Mouse (Mus musculus) liver, adult 2 months (tissue): ENCODE results near the gene Sppl2c. TPM values are rescaled to one million over a fixed set of nuclear protein-coding genes. Genes with fewer than 3 reads are reported as not detected.
"Not testable (repeated sequence)": the region's sequence is repeated elsewhere in the genome, so short reads cannot be mapped to it uniquely, and the experiment has no call there.

Experiments used
- DNase-seq: peaks from one replicate; pipeline ENCODE4 v3.0.0-alpha.2; 2011; ENCODE audit warnings: low read depth, low spot score; ENCODE audit errors: extremely low read depth
- H3K27ac ChIP-seq: fragments of 200-500 bp; replicated peaks from 2 replicates; pipeline ENCODE4 v1.5.1; 2012; ENCODE audit warnings: low read depth, mild to moderate bottlenecking, control low read depth, inconsistent platforms, low read length; ENCODE audit not compliant: insufficient read depth
- H3K27me3 ChIP-seq: fragments of 200-500 bp; 2 replicates; pipeline ENCODE4 v1.6.1; 2012; ENCODE audit warnings: mild to moderate bottlenecking, moderate library complexity, low read length, inconsistent platforms; ENCODE audit not compliant: control insufficient read depth, insufficient read depth
- H3K36me3 ChIP-seq: fragments of 200-500 bp; 2 replicates; pipeline ENCODE4 v1.6.1; 2012; ENCODE audit warnings: low read length, inconsistent platforms; ENCODE audit not compliant: control insufficient read depth, insufficient read depth
- H3K4me1 ChIP-seq: fragments of 200-500 bp; 2 replicates; pipeline ENCODE4 v1.6.1; 2011; ENCODE audit warnings: low read length; ENCODE audit not compliant: control insufficient read depth, insufficient read depth
- H3K4me3 ChIP-seq: fragments of 200-500 bp; 2 replicates; pipeline ENCODE4 v1.5.1; 2011; ENCODE audit warnings: low read depth, mild to moderate bottlenecking, control low read depth, low read length, moderate library complexity; ENCODE audit not compliant: insufficient read depth
- H3K79me2 ChIP-seq: fragments of 200-500 bp; 2 replicates; pipeline ENCODE4 v1.6.1; 2012; ENCODE audit warnings: inconsistent platforms, mild to moderate bottlenecking, low read length, moderate library complexity; ENCODE audit not compliant: control insufficient read depth, insufficient read depth
- H3K9ac ChIP-seq: fragments of 200-500 bp; 2 replicates; pipeline ENCODE4 v1.6.1; 2012; ENCODE audit warnings: low read depth, mild to moderate bottlenecking, control low read depth, inconsistent platforms, low read length
- CTCF ChIP-seq: fragments of 200-500 bp; IDR thresholded peaks from 2 replicates; pipeline ENCODE4 v1.5.1; 2011; ENCODE audit warnings: low read depth, low read length, control low read depth
- POLR2A ChIP-seq: fragments of 200-500 bp; IDR thresholded peaks from 2 replicates; pipeline ENCODE4 v1.6.1; 2011; ENCODE audit warnings: low read length, control low read depth; ENCODE audit not compliant: insufficient read depth; ENCODE audit errors: extremely low read depth
- WGBS: fragments of 180-500 bp; shearing (Covaris S2); methylation state at CpG from one replicate; pipeline ENCODE4 v1.1.7; 2018; 5-methylcytosine and 5-hydroxymethylcytosine counted together
- polyA plus RNA-seq: library from polyadenylated mRNA; depleted of rRNA; stranded (reverse); fragments of >200 nt; gene quantifications from 2 replicates; pipeline ENCODE4 v1.2.3, GENCODE M21; 2012
- total RNA-seq: library from RNA; depleted of rRNA; stranded (reverse); fragments of >200 nt; gene quantifications from 2 replicates; pipeline ENCODE4 v1.2.3, GENCODE M21; 2014

Gene Sppl2c
- total and polyA plus RNA-seq, 2 experiments, result not detected

- no peaks in the 10 kb centered on the region for H3K79me2 ChIP-seq
- no peak for DNase-seq
Measured at GRCm38 (mm10) chr11:104197861-104198260, 11.7 kb downstream of the Sppl2c start.

GRCm38 (mm10) chr11:104203271-104203670 is 17.1 kb downstream of the Sppl2c start:
- Histone ChIP-seq H3K79me2 (no peaks in the 10 kb centered on the region), H3K27ac (no peak overlapping the region), H3K4me1 (no peaks in the 10 kb centered on the region), H3K4me3 (no peak overlapping the region), H3K36me3 (no peaks in the 10 kb centered on the region), H3K9ac (no peak overlapping the region), H3K27me3 (peaks cover 2% of the 10 kb centered on the region; the same call in 1 of the 2 replicates)
- WGBS, result 72% methylated on average over 3 of the region's 3 CpGs
- TF ChIP-seq CTCF, result no peak
- no peak for TF ChIP-seq POLR2A
- no peak for DNase-seq

More at GRCm38 (mm10) chr11:104197861-104198260, 11.7 kb downstream of the Sppl2c start:
- Histone ChIP-seq H3K36me3 (no peaks in the 10 kb centered on the region), H3K4me1 (no peaks in the 10 kb centered on the region), H3K27me3 (peaks cover 7% of the 10 kb centered on the region; the same call in 1 of the 2 replicates), H3K9ac (no peak overlapping the region), H3K4me3 (no peak overlapping the region), H3K27ac (no peak overlapping the region)
- 4% methylated on average over 10 of the region's 10 CpGs for WGBS
- no peak for TF ChIP-seq POLR2A
- TF ChIP-seq CTCF, result no peak

- H3K27me3 ChIP-seq, result no peaks in the 10 kb centered on the region; the same call in 1 of the 2 replicates
- H3K27ac ChIP-seq, result no peak overlapping the region
- no peak for DNase-seq
- no peaks in the 10 kb centered on the region for H3K36me3 ChIP-seq
- TF ChIP-seq CTCF (no peak), POLR2A (no peak)
- no peak overlapping the region for H3K9ac ChIP-seq
- no peaks in the 10 kb centered on the region for H3K79me2 ChIP-seq
- no peak overlapping the region for H3K4me3 ChIP-seq
- H3K4me1 ChIP-seq, result no peaks in the 10 kb centered on the region
- 74% methylated on average over 4 of the region's 4 CpGs for WGBS
Measured at GRCm38 (mm10) chr11:104206573-104206972, 20.4 kb downstream of the Sppl2c start.

- 63% methylated on average over 3 of the region's 3 CpGs for WGBS
Measured at GRCm38 (mm10) chr11:104209041-104209440, 22.9 kb downstream of the Sppl2c start.

GRCm38 (mm10) chr11:104211251-104211650 is 25.1 kb downstream of the Sppl2c start:
- Histone ChIP-seq H3K36me3 (no peaks in the 10 kb centered on the region), H3K9ac (no peak overlapping the region), H3K79me2 (no peaks in the 10 kb centered on the region), H3K27me3 (no peaks in the 10 kb centered on the region; the same call in 1 of the 2 replicates), H3K4me3 (no peak overlapping the region), H3K27ac (no peak overlapping the region), H3K4me1 (no peaks in the 10 kb centered on the region)
- no peak for TF ChIP-seq POLR2A
- no peak for TF ChIP-seq CTCF
- 84% methylated on average over 6 of the region's 6 CpGs for WGBS
- DNase-seq, result no peak

More at GRCm38 (mm10) chr11:104209041-104209440, 22.9 kb downstream of the Sppl2c start:
- Histone ChIP-seq H3K27ac (no peak overlapping the region), H3K36me3 (no peaks in the 10 kb centered on the region), H3K4me3 (no peak overlapping the region), H3K27me3 (no peaks in the 10 kb centered on the region; the same call in 1 of the 2 replicates), H3K79me2 (no peaks in the 10 kb centered on the region), H3K4me1 (no peaks in the 10 kb centered on the region), H3K9ac (no peak overlapping the region)
- no peak for DNase-seq
- no peak for TF ChIP-seq CTCF
- no peak for TF ChIP-seq POLR2A

- H3K27ac ChIP-seq, H3K4me1 ChIP-seq, H3K36me3 ChIP-seq, H3K4me3 ChIP-seq, H3K9ac ChIP-seq, H3K79me2 ChIP-seq, DNase-seq, H3K27me3 ChIP-seq: not testable (repeated sequence)
- 93% methylated on average over 5 of the region's 5 CpGs for WGBS
Measured at GRCm38 (mm10) chr11:104214128-104214527, 28.0 kb downstream of the Sppl2c start.
